Mouse (Mus musculus) kidney, embryonic 16.5 days (tissue): ENCODE measurements at regions not wholly inside any gene's neighbourhood (a gene's known extent, or its start where the extent isn't known, plus 50 kb on each side); places are given as distances from the start of the nearest gene placed in this dataset.

Experiments used
- ATAC-seq: fragments of 200-750 bp; cut with Nextera tagmentation; 2 replicates; pipeline ENCODE4 v1.8.0; 2017; ENCODE audit warnings: moderate TSS enrichment; ENCODE audit not compliant: low FRiP score, low TSS enrichment
- H3K27ac ChIP-seq: fragments of 300-500 bp; sonication (generic); 2 replicates; pipeline ENCODE4 v1.5.1; 2014; ENCODE audit warnings: low read length
- H3K27me3 ChIP-seq: fragments of 300-500 bp; sonication (generic); 2 replicates; pipeline ENCODE4 v1.6.1; 2014; ENCODE audit warnings: low read length, control low read depth, mixed read lengths; ENCODE audit not compliant: insufficient read depth
- H3K36me3 ChIP-seq: fragments of 300-500 bp; sonication (generic); 2 replicates; pipeline ENCODE4 v1.6.1; 2014; ENCODE audit warnings: low read length, control low read depth, mixed read lengths; ENCODE audit not compliant: insufficient read depth
- H3K4me1 ChIP-seq: fragments of 300-500 bp; sonication (generic); 2 replicates; pipeline ENCODE4 v1.6.1; 2014; ENCODE audit warnings: low read length, control low read depth, mixed read lengths; ENCODE audit not compliant: insufficient read depth
- H3K4me2 ChIP-seq: fragments of 300-500 bp; sonication (generic); replicated peaks from 2 replicates; pipeline ENCODE4 v1.6.1; 2014; ENCODE audit warnings: low read depth, low read length
- H3K4me3 ChIP-seq: fragments of 300-500 bp; sonication (generic); 2 replicates; pipeline ENCODE4 v1.5.1; 2014; ENCODE audit warnings: mild to moderate bottlenecking, low read length
- H3K9ac ChIP-seq: fragments of 300-500 bp; sonication (generic); replicated peaks from 2 replicates; pipeline ENCODE4 v1.6.1; 2014; ENCODE audit warnings: low read length
- H3K9me3 ChIP-seq: fragments of 300-500 bp; sonication (generic); 2 replicates; pipeline ENCODE4 v1.6.1; 2016; ENCODE audit warnings: low read length, control low read depth
- WGBS: fragments of 180-500 bp; shearing (Covaris S2); extraction: QIAGEN DNeasy Blood & Tissue Kit; methylation state at CpG from one replicate; pipeline ENCODE4 v1.1.7; 2014; 5-methylcytosine and 5-hydroxymethylcytosine counted together

DNA sequence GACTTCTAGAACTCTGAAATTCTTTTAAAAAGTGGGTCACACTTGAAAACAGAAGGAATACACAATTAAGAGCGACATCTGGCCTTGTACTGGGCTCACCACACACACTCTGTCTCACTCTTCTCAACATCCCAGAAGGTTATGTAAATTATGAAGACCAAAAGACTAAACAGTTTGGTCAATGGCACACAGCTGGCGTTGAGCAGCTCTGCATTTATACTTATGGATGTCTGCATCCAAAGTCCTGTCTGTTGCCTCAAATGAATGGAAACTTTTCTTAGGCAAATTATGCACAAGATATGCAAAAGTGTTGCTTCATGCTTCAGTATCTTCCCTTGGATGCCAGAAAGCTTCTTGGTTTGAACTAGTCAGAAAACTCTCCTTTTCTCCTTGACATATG is 323.5 kb downstream of the Ppp3ca start:
- no peak for ATAC-seq
- no peak overlapping the region for H3K27ac ChIP-seq
- H3K9me3 ChIP-seq: no peaks in the 10 kb centered on the region
- no peak overlapping the region for H3K4me2 ChIP-seq
- no peaks in the 10 kb centered on the region for H3K36me3 ChIP-seq
- no peak overlapping the region for H3K9ac ChIP-seq
- WGBS: 84% methylated on average over 2 of the region's 2 CpGs
- H3K4me1 ChIP-seq: no peaks in the 10 kb centered on the region
- H3K4me3 ChIP-seq: no peak overlapping the region
- H3K27me3 ChIP-seq: no peaks in the 10 kb centered on the region

DNA sequence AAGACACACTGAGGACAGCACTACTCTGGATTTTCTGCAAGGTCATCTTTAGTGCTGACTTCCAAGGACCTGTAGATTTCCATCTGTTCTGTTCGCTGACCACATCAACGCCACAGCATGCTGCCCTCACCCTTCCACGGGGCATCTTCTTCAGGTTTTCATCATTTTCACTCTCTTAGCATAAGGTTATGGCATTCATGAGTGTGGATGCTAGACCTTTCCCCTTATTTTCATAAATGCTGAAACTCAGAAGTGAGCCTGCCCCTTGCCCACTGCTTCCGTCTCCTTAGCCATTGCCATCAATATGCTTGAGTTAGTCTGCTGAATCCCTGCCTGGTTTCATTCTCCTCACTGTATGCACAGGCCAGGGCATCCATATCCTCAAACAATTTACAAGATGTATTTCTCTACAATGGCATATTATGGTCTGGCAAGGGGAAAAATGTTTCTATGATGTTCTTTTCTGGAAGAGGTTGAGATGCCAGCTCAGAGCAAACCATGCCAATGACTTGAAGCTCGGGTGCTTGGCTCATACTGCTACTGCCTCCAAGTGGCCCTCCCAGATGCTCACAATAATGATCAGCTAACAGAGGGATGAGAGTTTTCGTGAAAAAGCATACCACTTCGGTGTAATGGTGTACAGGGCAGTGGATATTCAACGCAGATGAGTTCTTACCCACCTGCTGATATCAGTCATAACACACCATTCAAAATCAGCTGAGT is 324.6 kb downstream of the Ppp3ca start:
- H3K9ac ChIP-seq: no peak overlapping the region
- H3K4me1 ChIP-seq: no peaks in the 10 kb centered on the region
- H3K4me2 ChIP-seq: no peak overlapping the region
- no peak overlapping the region for H3K4me3 ChIP-seq
- WGBS: 90% methylated on average over 8 of the region's 8 CpGs
- ATAC-seq: no peak
- no peaks in the 10 kb centered on the region for H3K9me3 ChIP-seq
- no peak overlapping the region for H3K27ac ChIP-seq
- no peaks in the 10 kb centered on the region for H3K36me3 ChIP-seq
- H3K27me3 ChIP-seq: no peaks in the 10 kb centered on the region

DNA sequence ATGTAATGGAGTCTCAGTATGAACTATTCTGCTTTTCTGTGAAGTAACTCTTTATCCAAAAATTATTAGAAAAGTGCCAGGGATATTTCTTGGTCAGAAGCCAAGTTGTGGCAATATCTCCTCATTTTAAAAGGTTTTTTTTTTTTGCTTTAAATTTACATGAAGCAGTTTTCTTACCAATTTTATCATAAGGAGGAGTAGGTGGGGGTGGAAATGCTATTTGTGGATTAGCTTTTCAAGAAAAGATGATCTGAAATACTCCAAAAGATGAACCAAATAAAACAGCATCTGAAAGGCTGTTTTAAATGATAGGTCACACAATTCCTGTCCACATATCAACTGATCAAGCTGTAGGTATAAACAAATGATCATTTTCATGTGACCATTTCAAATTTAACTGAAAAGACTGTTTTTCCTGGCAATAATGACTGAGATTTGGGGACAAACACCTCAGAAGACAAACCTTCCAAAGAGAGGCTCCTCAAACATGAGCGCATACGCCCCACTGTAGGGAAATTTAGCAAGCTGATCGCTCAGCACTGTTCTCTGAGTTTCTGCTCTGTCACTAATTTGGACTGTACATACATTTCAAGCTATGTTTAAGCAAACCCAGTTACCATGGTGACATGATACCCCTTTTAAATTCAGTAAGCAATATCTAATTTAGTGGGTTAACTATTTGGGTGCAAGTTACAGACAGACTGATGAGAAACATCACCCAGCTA is 325.8 kb downstream of the Ppp3ca start:
- no peaks in the 10 kb centered on the region for H3K4me1 ChIP-seq
- no peak overlapping the region for H3K4me3 ChIP-seq
- H3K9me3 ChIP-seq: no peaks in the 10 kb centered on the region
- H3K27ac ChIP-seq: no peak overlapping the region
- no peak overlapping the region for H3K9ac ChIP-seq
- H3K4me2 ChIP-seq: no peak overlapping the region
- over 99% methylated on average over 3 of the region's 3 CpGs for WGBS
- H3K36me3 ChIP-seq: no peaks in the 10 kb centered on the region
- ATAC-seq: no peak
- no peaks in the 10 kb centered on the region for H3K27me3 ChIP-seq

DNA sequence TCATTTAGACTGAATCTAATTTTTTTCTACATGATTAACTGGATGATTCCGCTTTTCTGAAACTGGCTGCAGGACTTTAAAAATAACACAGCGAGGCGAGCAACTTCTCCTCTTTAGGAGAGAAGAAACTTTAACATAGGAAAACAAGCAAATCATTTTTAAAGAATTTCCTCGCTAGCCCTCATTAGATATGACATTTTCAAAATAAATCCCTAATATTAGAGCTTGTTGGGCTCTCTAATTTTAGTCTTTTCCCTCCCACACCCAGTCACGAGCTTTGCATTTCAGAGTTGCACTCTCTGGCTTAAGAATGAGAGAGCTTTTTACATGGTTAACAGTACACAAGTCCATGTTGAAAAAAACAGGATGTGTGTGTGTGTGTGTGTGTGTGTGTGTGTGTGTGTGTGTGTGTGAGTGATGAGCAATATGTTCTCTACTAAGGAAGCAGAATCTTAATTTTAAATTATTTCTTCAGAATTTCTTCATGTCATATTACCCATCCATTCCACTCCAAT is 326.5 kb downstream of the Ppp3ca start:
- H3K27ac ChIP-seq: no peak overlapping the region
- H3K9ac ChIP-seq: no peak overlapping the region

DNA sequence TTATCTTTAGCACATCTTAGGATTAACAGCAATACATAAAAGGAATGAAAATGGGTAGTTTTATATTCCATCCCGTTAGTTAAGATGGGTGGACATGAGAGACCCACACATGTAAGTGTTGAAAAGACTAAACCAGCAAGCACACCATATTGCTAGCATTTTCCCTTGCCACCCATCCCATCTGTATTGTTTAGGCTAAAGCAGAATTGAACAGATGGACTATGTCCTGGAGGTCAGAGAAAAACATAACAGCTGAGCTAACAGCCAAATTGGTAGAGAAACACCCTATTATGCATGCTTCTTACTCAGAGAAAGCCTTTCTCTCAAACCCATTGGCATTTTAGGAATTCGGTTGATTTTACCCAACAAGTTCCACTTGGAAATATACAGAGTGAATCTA is 329.3 kb upstream of the Emcn start:
- no peak overlapping the region for H3K4me2 ChIP-seq

More for the DNA sequence above, 326.5 kb downstream of the Ppp3ca start:
- Histone ChIP-seq H3K4me2 (no peak overlapping the region), H3K4me1 (no peaks in the 10 kb centered on the region), H3K36me3 (no peaks in the 10 kb centered on the region), H3K4me3 (no peak overlapping the region), H3K9me3 (no peaks in the 10 kb centered on the region), H3K27me3 (no peaks in the 10 kb centered on the region)
- WGBS: 73% methylated on average over 5 of the region's 5 CpGs
- ATAC-seq: no peak

DNA sequence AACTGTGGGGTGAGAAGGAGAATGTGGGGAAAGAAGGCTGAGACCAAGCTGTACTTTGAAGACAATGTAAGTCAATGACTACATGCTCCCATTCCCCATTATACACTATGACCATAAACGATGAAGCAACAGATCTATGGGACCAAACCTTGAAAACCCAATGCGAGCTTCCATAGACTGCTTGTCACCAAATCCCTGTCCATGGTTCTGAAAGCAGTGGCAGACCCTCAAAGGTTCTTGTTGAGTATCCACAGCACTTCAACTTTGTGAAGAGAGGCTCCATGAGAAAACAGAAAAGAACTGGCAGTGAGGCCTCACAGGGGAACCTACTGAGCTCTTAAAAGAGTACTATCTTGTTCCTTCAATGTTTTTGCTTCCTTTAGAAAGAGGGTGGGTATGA is 326.2 kb upstream of the Emcn start:
- no peak overlapping the region for H3K4me3 ChIP-seq
- H3K4me2 ChIP-seq: no peak overlapping the region
- no peaks in the 10 kb centered on the region for H3K9me3 ChIP-seq
- WGBS: 60% methylated on average over 2 of the region's 2 CpGs
- no peak overlapping the region for H3K27ac ChIP-seq
- no peak overlapping the region for H3K9ac ChIP-seq
- H3K36me3 ChIP-seq: no peaks in the 10 kb centered on the region
- no peak for ATAC-seq
- H3K4me1 ChIP-seq: no peaks in the 10 kb centered on the region
- no peaks in the 10 kb centered on the region for H3K27me3 ChIP-seq

More for the DNA sequence above, 329.3 kb upstream of the Emcn start:
- no peaks in the 10 kb centered on the region for H3K4me1 ChIP-seq
- H3K27me3 ChIP-seq: no peaks in the 10 kb centered on the region
- no peaks in the 10 kb centered on the region for H3K9me3 ChIP-seq
- no peak overlapping the region for H3K27ac ChIP-seq
- H3K9ac ChIP-seq: no peak overlapping the region
- WGBS: 76% methylated on average over 2 of the region's 2 CpGs
- no peaks in the 10 kb centered on the region for H3K36me3 ChIP-seq
- ATAC-seq: no peak
- no peak overlapping the region for H3K4me3 ChIP-seq

DNA sequence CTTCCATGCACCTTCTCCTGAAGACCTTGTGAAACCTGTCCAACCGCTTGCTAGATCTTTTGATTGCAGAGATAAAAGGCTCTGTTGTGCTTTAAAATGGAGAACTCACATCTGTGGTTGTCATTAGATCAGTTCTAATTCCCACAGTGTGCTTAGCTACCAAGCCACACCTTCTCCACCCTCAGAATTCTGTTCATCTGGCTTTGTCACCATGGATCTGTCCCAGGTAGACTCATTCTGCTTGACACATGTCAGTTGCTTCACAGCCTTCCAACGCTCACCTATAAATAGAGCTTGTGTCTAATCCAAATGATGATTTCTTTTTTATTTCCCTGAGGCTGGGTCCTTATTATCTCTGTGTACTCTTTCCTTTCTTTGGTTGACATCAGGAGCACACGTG is 325.7 kb upstream of the Emcn start:
- Histone ChIP-seq H3K4me1 (no peaks in the 10 kb centered on the region), H3K36me3 (no peaks in the 10 kb centered on the region), H3K4me3 (no peak overlapping the region), H3K4me2 (no peak overlapping the region), H3K27me3 (no peaks in the 10 kb centered on the region), H3K9me3 (no peaks in the 10 kb centered on the region), H3K9ac (no peak overlapping the region), H3K27ac (no peak overlapping the region)
- 83% methylated on average over 3 of the region's 3 CpGs for WGBS
- no peak for ATAC-seq

DNA sequence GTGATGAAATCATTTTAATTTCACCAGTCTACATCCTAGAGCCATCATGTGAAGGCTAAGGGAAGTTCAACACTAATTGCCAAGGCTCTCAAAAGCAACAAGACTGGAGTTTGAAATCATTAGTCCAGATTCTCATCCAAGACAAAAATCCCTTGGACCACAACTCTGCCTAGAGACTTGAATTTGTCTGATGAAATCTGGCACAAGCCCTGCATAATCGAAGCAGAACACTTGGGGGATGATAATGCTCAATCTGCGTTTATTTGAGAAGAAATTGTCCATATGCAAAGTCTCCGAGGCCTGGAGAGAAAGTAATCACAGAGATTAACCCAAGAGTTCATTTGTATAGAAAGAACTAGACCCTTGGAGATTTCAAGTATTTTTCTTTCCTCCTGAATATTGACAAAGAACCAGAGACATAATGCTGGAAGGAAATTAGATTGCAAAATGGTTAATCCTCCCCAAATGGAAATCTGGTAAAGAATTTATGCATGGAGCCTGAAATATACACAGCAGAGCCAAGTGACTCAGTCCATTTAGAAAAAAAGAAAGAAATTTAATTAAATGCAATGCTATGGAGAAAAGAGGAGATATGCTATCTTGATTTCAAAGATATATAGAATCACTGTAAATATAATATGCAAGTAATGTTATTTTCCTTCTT is 320.8 kb upstream of the Emcn start:
- no peak overlapping the region for H3K4me2 ChIP-seq
- H3K27ac ChIP-seq: no peak overlapping the region
- H3K9me3 ChIP-seq: no peaks in the 10 kb centered on the region
- no peaks in the 10 kb centered on the region for H3K27me3 ChIP-seq
- no peak overlapping the region for H3K4me3 ChIP-seq
- WGBS: 84% methylated on average over 3 of the region's 3 CpGs
- H3K4me1 ChIP-seq: no peaks in the 10 kb centered on the region
- no peak overlapping the region for H3K9ac ChIP-seq
- no peaks in the 10 kb centered on the region for H3K36me3 ChIP-seq
- ATAC-seq: no peak

DNA sequence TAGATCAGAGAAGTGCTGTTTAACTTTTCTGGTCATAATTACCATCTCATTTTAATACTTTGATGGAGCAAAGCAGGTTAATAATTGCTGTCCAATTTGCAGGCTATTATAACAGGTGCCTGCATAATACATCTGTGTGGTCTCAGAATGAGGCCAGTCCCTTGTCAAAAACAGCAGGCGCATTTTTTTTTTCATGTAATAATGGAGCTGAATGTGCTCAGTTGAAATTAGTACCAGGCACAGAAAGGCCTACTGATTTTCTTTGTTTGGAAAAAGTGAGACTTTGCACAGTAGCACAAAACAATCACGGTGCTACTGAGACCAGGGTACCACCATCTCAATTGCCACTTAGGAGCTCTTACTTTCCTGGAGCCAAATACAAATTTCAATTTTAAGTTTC is 311.3 kb upstream of the Emcn start:
- Histone ChIP-seq H3K4me2 (no peak overlapping the region), H3K27ac (no peak overlapping the region), H3K36me3 (no peaks in the 10 kb centered on the region), H3K4me1 (no peaks in the 10 kb centered on the region), H3K4me3 (no peak overlapping the region), H3K9ac (no peak overlapping the region), H3K27me3 (no peaks in the 10 kb centered on the region), H3K9me3 (no peaks in the 10 kb centered on the region)
- 87% methylated on average over 2 of the region's 2 CpGs for WGBS
- ATAC-seq: no peak

DNA sequence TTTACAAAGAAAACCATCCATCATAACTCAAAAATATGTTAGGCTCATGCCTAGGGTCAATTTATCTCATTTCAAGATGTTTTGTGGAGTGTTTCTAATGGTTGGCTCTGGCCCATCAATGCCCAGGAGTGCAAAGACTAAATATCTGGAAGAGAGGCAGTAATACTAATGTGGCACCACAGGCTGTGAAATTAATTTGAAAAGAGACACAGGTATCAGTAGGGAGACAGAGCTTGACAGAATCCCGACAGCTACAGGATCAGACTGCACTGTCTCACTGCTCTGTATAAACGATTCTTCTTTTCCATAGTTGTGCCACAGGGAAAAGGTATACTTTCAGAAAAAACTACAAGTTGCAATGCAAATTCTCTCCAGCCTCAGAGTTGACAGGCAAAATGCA is 308.1 kb upstream of the Emcn start:
- H3K4me2 ChIP-seq: no peak overlapping the region
- H3K9me3 ChIP-seq: no peaks in the 10 kb centered on the region
- no peak overlapping the region for H3K9ac ChIP-seq
- no peak overlapping the region for H3K4me3 ChIP-seq
- WGBS: 82% methylated on average over 2 of the region's 2 CpGs
- no peak overlapping the region for H3K27ac ChIP-seq
- no peaks in the 10 kb centered on the region for H3K36me3 ChIP-seq
- ATAC-seq: no peak
- no peaks in the 10 kb centered on the region for H3K27me3 ChIP-seq
- no peaks in the 10 kb centered on the region for H3K4me1 ChIP-seq
